Mouse (Mus musculus): ENCODE measurements around the gene Tigit.

The Tigit gene

DNA sequence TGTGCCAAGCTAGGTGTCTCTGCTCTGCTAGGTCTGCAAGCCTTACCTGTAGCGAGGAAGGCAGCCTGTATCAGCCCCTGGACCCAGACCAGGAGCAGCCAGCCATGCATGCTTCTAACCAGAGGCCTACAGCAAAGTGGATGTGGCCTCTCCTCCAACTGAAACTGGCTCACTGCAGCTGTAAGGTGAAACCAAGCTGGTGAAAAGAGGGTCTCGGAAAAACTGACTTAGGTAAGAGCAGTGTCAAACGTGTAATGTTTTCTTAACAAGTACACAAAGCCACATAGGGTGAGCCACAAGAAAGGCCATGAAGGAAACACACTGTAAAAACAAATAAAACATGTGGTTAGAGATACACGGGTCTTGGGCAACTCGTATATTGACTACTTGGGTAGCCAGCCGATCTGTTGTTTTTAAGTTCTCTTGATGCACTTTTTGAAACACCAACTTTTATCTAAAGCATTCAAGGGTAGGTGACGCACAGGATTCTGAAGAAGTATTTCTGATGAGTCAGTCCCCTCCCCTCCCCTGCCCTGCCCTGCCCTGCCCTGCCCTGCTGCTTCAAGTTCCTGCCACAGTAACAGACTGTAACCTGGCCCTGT, at the start of gene Tigit:
Gene Tigit (minus strand): TSS at position 169 of the 602 bp plus-strand sequence.
- no peak for DNase-seq (ENCODE audit: low spot score)

DNA sequence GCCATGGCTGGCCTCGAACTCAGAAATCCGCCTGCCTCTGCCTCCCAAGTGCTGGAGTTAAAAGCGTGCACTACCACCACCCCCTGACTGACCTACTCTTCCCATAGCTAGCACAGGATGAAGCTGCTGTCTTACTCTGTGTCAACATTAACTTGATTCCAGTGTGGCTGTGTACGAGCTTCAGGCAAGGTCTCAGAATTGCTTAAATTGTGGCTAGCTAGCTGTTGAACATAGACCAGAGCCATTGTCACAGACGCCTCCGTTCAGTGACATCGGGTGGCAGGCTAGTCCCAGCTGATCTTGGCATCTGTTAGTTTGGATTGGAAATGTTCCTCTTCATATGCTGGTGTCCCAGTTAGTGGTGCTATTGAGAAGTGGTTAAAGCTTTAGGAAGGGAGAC, 47.4 kb upstream of the Tigit start:
- no peak for DNase-seq (ENCODE audit: low spot score)

DNA sequence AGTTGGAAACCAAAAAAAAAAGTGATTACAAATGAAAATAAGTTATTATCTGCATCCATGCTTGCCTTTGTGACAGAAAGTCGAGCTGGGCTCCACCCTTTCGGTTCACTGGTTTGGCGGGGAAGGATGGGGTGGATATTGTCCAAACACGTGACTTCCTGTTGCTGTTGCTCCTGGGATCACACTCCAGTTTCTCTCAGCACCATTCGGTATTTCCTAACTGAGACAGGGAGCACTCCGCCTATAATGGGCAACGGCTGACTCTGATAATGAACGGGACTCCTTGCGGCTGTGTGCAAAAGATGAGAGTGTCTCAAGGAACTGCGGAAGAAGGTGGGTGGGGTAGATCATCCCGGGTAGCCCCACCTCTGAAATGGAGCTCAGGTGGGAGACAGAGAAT, 46.7 kb upstream of the Tigit start:
- DNase-seq (ENCODE audit: low spot score) = no peak

DNA sequence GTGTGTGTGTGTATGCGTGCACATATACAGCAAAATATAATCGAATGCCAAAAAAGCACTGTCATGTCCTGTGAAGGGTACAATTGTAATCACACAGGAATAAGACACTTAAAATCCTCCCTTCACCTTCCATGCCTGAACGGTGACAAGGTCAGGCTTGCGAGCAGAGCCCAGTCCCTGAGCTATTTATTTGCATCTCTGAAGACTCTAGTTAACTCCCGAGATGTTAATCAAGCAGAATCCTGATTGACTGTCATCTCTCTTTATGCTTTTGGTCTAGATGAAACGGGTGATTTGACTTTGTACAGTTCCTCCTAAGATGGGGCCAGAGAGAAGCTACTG, 46.2 kb upstream of the Tigit start:
- DNase-seq (ENCODE audit: low spot score) = no peak

DNA sequence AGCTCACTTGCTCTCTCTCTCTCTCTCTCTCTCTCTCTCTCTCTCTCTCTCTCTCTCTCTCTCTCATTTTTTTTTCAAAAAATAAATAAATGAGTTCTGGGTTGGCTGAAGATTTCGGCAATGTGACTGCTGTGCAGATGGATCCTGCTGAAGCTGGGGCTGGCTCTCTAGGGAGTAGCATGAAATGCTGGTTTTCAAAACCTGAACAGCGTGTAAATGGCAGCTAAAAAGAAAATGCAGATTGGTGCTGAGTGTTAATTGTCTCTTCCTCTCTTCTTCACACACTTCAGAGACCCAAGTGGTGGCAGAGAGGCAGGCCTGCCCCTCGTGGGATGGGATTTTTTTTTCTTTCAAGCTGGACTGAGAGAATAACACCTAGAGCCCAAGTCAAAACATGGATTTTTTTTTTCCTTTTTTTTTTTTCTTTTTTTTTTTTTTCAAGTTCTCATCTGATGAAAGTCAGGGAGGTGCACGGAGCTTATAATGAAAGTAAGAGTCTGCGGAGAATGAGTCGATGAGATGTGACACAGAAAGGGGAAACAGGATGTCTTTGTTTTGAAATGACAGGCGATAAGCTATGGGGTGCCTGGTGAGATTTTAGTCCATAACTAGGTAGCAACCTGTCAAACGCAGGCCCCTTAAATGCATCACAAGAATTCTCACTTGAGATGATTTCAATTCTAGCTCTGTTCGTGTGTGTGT, 45.6 kb upstream of the Tigit start:
- DNase-seq (ENCODE audit: low spot score) = no peak

DNA sequence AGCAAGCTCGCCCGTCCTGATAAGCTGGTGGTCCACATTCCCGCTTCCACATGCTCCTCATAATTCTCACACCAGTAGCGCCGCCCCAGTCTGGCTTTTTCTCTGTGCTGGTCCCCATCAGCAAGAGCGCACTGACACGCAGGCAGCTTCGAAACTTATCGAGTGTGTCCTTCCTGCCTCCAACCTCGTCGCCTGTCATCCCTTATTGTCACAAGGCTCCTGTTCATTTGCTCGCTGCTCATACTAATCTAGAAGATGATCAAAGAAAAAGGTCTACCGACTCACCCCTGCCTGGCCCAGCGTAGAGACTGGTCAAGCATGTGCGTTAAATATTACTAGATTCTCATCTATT, 45.1 kb upstream of the Tigit start:
- no peak for DNase-seq (ENCODE audit: low spot score)

DNA sequence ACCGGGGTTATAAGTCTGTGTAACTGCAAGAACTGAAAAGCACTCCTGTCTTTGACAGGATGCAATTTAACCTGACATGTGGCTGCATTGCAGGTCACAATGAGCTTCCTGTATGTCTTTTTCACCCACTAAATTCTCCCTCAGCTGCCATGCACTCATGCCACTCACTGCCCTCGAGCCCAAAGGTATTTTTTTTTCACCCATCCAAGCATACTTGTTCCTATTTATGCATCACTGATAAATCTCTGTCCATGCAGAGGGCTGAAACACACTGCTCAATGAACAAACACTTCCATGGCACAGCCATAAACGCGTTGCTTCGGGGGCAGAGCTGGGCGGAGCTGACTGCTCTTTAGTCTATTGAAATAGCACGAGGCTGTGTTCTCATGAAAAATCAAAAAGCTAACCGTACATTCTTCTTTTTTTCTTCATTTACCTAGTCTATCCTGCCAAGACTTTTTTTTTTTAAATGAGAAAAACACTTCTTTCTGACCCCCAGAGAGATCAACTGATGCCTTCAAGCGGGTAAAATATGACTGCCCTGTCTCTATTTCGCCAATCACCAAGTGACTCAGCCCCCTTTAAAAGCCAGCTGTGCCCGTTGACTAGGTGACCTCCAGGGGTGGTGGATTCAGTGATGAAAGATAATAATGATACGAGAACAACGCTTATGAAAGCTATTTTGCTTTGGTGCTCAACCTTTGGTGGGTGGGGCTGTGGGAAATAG, 44.6 kb upstream of the Tigit start:
- DNase-seq (ENCODE audit: low spot score) = no peak

DNA sequence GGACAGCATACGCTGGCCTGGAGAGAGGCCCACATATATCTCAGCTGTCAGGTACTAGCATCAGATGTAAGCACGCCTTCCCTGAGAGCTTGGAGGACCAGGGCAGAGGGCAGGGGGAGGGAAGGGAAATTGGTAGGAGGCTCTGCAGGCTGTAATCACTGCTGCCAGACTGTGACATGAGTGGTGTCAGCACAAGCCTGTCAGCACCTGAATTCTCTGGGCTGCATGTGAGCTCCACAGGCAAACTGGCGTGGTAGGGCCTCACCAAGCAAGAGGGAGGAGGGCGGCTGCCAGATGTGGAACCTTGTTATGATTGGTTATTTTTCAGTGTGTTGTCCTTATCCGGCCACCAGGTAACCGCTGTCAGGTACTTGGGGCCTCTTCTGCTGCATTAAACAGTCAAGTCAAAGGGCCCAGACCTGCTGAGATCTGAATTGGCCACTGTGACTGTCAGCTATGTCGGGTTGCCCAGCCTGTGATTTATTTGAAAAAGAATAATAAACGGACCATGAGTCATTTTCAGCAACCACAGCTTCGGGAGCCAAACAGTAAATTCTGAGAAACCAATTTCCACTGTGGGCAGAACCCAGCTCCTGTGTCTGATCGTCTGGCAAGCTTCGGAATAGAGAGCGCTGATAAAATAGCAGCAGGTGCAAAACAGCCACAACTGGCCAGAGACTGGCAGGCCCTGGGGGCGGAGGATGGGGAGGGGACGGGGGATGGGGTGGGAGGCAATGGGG, 38.0 kb upstream of the Tigit start:
- no peak for DNase-seq (ENCODE audit: low spot score)

DNA sequence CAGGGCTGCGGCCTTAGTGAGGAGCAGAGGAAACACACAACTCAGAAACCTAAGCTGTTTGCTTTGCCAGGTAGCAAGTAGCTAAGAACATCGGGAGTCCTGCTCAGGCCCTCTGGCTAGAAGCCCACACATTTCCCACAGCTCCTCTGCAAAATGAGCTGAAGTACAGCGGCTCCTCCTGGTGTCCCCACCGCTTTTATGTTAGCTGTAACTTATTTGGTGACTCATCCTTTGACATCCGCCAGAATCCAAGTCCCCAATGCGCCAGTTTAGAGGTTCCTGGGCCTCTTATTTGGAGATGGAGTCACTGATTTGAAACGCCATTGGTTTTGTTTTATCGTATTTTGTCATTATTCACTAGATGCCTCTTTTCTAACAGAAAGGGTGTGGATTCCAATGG, 36.6 kb upstream of the Tigit start:
- DNase-seq (ENCODE audit: low spot score) = no peak

DNA sequence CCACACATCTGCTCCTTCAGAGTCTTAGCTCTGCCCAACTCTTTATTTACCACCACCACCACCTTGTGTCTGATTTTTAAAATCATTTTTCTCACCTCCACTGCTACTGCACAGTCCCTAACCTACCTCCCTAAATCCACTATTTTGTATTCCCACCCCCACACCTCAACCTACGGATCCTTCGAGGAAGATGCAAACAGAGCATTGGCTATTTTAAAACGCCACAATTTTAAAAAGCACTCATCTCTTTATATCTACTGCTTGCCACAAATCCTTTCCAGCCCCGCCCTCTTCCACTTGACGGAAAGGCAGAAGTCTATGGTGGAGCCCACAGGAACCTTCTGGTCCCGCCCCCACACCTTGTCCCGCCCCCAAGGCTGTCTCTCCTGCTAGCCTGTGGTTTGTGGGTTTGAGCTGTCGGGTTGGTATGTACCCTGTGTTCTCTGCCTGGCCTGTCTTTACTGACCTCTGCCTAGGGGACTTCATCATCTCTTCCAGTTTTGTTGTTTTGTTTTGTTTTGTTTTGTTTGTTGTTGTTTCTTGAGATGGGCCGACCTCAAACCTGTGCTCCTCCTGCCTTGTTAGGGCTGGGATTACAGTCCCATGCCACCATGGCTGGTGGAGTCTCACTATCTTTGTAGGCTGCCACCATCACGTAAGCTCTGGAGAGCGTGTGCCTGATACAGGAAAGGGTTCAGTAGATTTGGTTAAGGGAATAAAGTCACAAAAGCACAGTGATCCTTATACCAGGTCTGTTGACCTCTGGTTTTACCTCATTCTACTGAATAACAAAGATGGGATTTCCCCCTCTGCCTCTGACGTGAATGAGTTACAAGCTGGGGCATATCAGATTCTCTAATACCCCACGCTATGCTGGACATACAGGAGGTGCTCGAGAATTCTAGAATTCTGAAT, 35.0 kb upstream of the Tigit start:
- no peak for DNase-seq (ENCODE audit: low spot score)

DNA sequence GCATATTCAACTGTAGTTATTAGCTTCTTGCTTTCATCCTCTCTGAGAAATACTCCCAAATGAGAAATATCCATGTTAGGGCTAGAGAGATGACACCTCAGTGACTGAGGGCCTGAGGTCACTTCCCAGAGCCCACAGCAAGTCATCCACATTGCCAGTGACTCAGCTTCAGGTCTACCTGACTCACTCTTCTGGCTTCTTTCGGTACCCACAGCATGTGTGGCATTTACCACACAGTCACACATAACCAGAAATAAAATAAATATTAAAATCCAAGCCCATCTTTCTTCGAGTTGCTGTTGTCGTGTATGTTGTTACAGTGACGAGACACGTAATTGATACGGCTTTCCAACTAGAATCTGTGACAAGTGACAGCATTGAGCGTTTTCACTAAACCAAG, 33.8 kb upstream of the Tigit start:
- no peak for DNase-seq (ENCODE audit: low spot score)

DNA sequence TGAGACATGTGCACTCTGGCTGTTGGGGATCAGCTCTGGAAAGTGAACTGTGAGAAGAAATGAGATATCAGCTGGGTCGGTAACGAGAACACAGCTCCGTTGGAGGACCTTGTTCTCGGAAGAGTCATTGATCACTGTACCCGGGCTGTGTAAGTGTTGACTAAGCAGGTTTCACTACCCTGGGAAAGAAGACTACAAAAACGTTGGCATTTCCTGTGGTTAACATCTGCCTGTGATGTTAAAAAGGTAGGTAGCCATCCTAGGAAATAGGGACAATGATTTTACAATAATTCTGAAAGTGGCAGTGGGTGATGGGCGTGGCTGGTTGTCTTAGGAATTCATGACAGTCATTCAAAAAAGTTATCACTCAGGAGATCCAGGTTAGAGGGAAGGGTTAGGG, 31.9 kb upstream of the Tigit start:
- no peak for DNase-seq (ENCODE audit: low spot score)

DNA sequence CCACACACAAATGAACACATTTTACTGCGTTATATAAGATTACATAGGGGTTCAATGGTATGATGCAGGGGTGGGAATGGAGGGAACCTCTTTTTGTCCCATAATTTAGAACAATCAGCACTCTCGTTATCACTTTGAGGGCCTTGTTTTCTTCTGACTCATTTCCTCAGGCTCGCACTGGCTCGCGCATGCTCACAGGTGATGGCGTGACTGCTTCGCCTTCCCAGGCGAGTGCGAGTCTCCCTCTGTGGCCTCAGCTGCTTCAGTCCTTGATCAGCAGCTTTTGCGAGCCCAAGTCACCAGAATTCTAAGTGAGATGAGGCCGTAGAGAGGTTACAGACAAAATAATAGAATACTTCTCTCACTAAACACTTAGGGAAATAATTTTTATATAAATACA, 30.2 kb upstream of the Tigit start:
- DNase-seq (ENCODE audit: low spot score) = no peak

DNA sequence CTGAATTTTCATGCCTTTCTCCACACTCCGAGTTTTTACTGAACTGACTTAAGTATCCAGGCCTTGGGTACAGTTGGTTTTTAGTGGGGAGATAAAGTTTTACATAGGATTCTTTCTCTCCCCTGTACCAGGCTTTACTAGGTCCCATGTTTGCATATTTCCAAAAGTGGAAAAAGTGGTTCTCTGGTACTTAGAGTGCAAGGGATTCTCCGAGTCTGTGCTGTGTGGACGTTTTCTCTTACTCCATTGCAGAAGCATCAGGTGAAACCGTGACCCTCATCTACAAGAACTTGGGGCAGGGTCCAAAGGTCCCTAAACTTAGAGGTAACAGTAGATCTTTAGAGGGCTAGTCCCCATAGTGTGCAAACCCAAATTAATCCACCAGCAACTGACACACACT, 28.7 kb upstream of the Tigit start:
- DNase-seq (ENCODE audit: low spot score) = no peak

DNA sequence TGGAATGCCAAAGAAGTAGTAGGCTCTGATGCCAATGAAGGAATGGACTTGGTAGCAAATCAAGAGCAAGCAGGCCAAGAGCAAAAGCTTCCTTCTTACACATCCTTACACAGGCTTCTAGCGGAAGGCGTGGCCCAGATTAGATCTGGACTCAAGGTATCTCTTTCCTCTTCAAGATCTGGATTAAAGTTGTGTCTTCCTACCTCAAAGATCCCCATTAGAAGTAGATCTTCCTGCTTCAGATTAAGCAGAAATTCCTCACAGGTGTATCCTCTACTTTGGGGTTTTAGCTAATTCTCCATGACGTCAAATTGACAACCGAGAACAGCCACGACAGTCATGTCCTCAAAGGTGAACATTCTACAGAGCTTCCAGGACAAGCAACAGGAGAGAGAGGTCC, 27.8 kb upstream of the Tigit start:
- no peak for DNase-seq (ENCODE audit: low spot score)

DNA sequence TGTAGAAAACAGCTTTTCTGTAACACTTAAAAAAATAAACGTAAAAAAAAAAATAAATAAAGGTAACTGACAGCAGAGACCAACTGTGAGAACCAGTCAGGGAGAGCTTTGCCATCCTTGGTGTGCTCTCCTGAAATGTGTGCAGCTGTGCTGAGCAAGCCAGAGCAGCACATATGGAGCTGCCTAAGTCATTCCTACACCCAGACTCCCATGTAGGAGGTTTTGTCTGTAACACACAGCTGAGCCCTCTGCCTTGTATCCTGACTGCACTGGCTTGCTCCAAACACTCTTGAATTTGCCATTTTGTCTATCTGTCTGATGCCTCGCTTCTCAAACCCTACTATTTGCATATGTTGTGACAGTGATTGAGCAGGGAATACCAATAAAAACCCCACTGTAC, 27.0 kb upstream of the Tigit start:
- no peak for DNase-seq (ENCODE audit: low spot score)

DNA sequence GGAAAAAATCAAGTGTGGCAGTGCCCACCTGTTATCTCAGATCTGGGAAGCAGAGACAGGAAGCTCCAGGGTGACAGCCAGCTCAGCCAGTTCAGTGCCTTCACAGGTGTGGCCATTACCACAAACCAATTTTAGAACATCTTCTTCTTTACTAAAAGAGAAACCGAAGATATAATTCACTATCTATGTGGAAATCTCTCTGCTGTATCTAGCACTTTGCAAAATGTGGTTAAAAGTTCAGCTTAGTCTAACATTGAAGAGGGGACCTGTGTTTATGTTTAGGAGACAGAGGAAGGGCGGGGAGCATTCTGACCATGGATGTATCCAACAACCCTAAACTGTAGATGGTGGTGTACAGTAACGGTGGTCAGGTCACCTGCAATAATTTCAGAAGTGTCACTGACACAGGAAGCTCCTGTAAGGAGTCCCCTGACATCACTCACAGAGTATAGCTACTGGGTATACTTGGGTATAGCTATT, 26.3 kb upstream of the Tigit start:
- no peak for DNase-seq (ENCODE audit: low spot score)

DNA sequence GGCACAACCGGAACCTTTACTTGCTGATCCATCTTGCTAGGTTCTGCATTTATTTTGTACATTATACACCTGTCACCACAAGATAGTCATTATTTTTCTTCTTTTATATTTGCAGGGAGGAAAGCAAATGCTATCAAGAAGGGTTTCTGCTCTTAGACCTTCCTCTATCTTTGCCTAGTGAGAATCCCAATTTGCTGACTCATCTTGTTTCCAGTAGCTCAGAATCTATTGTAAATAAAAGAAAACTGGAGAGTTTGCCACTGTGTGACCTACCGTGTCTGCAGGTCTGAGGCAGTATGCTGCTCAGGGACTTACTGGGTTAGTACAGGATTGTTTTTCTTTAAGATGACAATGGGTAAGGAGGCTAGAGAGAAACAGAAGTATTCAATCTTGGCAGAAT, 24.0 kb upstream of the Tigit start:
- no peak for DNase-seq (ENCODE audit: low spot score)

DNA sequence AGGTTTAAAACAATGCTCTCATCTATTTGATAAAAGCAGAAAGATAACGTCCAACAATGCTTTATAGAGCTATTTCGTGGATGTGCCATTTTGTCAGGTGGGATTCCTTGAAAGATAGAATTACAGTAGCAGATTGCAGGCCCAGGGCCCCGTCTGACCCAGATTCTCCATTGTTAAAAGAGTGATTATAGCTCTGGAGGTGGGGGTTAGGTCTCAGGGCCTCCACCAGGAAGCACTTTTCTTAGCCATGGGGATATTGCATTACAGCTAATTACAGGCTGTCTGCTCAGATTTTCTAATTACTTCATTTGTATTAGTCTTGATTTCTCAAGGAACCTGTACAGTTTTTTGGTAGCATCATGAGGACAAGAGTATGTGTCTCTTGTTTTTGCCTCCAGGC, 10.5 kb upstream of the Tigit start:
- no peak for DNase-seq (ENCODE audit: low spot score)

DNA sequence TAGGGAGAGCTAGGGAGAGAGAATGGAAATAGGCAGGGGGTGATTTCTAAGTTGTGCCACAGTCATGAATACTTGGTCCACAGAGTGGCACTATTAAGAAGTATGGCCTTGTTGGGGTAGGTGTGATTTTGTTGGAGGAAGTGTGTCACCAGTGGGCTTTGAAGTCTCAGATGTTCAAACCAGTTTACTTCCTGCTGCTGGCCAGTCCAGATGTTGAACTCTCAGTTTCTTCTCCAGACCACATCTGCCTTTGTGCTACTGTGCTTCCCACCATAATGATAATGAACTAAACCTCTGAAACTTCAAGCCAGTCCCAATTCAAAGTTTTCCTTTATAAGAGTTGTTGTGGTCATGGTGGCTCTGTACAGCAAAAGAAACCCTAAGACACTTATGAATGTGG, 8.8 kb upstream of the Tigit start:
- DNase-seq (ENCODE audit: low spot score) = no peak

DNA sequence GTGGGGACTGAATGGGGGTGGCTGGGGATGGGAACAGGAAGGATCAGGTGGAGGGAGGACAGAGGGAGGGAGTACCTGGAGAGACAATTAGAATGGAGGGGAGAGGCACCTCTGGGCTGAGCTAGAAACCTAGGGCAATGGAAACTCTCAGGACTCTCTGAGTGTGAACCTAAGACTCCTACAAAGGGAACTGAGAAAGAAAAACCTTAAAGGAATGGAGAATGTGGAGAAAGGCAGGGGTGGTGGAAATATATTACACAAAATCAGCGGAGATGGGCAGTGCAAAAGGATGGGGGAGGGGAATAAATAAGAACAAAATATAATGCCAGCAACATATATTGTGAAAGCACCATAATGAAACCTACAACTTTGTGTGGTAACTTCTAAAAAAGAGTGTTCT, 8.0 kb upstream of the Tigit start:
- DNase-seq (ENCODE audit: low spot score) = no peak

DNA sequence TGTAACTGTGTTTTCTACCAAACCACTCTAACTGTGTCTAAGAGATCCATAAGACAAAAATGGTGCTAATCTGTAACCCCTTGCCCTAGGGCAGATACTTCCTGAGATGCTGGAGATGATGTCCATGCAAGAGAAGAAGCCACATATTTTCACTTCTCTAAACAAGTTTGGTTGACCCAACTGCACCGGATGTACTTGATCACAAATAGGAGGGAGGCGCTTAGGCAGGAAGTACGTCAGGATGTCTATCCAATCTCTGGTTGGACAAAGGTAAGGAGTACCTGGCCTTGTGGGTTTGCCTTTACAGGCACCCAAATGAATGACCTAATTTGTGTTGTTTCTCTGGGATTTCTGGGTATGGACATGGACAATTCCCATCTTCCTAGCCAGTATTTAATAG, 4.3 kb upstream of the Tigit start:
- DNase-seq (ENCODE audit: low spot score) = no peak
